Mouse (Mus musculus) embryonic fibroblast, embryonic 13.5 days (primary cell): ENCODE results near the gene Pla2g15.

Source experiments
- CTCF ChIP-seq: IDR thresholded peaks from 2 replicates; pipeline ENCODE4 v1.5.1; 2011; ENCODE audit warnings: mild to moderate bottlenecking, control low read depth, low read length, moderate library complexity, borderline replicate concordance; ENCODE audit not compliant: insufficient read depth
- POLR2A ChIP-seq: IDR thresholded peaks from 2 replicates; pipeline ENCODE4 v1.6.1; 2011; ENCODE audit warnings: low read depth, mild to moderate bottlenecking, control low read depth, low read length, moderate library complexity

DNA sequence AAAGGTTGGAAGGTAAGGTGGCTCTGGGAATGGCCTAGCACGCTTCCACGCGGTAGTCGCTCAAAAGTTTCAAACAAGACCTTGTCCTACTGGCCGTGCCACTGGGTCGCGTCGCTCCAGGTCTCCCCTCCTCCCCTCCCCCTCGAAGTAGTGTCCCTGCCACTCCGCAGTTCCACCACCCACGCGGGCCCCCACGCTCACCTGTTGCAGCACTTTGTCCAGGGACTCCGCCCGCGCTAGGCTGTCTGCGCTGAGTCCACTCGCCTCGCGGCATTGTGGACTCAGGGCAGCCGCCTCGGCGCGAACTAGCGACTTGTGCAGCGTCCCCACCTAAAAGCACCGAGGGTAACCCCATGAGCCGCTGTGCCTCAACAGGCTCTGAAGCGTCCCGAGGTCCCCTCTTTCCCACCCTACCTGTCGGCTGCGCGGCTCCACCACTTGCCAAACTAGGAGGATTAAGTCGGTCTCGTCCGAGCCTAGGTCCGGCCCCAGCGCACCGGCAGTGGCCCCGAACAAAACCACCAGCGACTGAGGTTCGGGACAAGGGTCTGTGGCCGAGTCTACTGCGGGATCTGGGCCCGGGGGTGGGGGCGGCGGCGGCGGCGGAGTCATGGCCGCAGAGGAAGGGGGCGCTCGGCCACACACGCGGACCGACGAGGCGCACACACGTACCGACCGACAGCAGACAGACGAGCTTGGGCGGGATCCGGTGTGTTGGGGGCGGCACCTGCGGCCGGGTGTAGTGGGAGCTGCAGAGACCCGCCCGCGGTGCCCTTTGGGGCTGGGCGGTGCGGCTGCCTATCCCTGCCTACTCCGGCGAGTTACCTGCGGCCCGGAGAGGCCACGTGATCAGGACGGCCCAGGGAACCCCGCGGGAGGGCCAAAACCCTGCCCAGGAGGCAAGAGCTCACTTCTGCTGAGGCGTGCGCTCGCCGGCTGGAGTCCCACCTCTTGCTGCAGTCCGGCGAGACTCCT, 13.8 kb upstream of the Pla2g15 start, which contains the start of gene Esrp2:
- TF ChIP-seq CTCF (no peak), POLR2A (no peak; the same call in none of the 2 replicates)
